Mouse (Mus musculus) hindbrain, embryonic 11.5 days (tissue): ENCODE results near the gene Lrrc15. TPM values are rescaled to one million over a fixed set of nuclear protein-coding genes. Genes with fewer than 3 reads are reported as not detected.

ENCODE experiments used
- ATAC-seq: fragments of 200-750 bp; cut with Nextera tagmentation; 2 replicates; pipeline ENCODE4 v1.8.0; 2017; ENCODE audit warnings: mild to moderate bottlenecking, moderate TSS enrichment, moderate library complexity; ENCODE audit not compliant: low FRiP score
- DNase-seq: peaks from one replicate; pipeline ENCODE4 v3.0.0-alpha.2; 2015; ENCODE audit warnings: low spot score
- H3K27ac ChIP-seq: fragments of 300-500 bp; sonication (generic); 2 replicates; pipeline ENCODE4 v1.5.1; 2014; ENCODE audit warnings: mild to moderate bottlenecking, low read depth, low read length
- H3K27me3 ChIP-seq: fragments of 300-500 bp; sonication (generic); 2 replicates; pipeline ENCODE4 v1.6.1; 2014; ENCODE audit warnings: mild to moderate bottlenecking, low read length, moderate library complexity, mixed read lengths; ENCODE audit not compliant: control insufficient read depth, insufficient read depth
- H3K36me3 ChIP-seq: fragments of 300-500 bp; sonication (generic); 2 replicates; pipeline ENCODE4 v1.6.1; 2014; ENCODE audit warnings: mild to moderate bottlenecking, low read length, moderate library complexity, mixed read lengths; ENCODE audit not compliant: control insufficient read depth, insufficient read depth
- H3K4me1 ChIP-seq: fragments of 300-500 bp; sonication (generic); replicated peaks from 2 replicates; pipeline ENCODE4 v1.6.1; 2014; ENCODE audit warnings: low read length, mixed read lengths; ENCODE audit not compliant: control insufficient read depth, insufficient read depth
- H3K4me2 ChIP-seq: fragments of 300-500 bp; sonication (generic); replicated peaks from 2 replicates; pipeline ENCODE4 v1.6.1; 2014; ENCODE audit warnings: mild to moderate bottlenecking, low read depth, low read length
- H3K4me3 ChIP-seq: fragments of 300-500 bp; sonication (generic); 2 replicates; pipeline ENCODE4 v1.5.1; 2014; ENCODE audit warnings: low read depth, low read length
- H3K9ac ChIP-seq: fragments of 300-500 bp; sonication (generic); 2 replicates; pipeline ENCODE4 v1.6.1; 2014; ENCODE audit warnings: low read depth, low read length
- H3K9me3 ChIP-seq: fragments of 300-500 bp; sonication (generic); 2 replicates; pipeline ENCODE4 v1.6.1; 2016; ENCODE audit warnings: low read length; ENCODE audit not compliant: control insufficient read depth
- WGBS: fragments of 180-500 bp; shearing (Covaris S2); extraction: QIAGEN DNeasy Blood & Tissue Kit; methylation state at CpG from one replicate; pipeline ENCODE4 v1.1.7; 2014; 5-methylcytosine and 5-hydroxymethylcytosine counted together
- polyA plus RNA-seq: library from polyadenylated mRNA; unstranded; fragments of >200 nt; fragmentation: Nextera tagmentation; extraction: Ambion mirVana; gene quantifications from 2 replicates; pipeline ENCODE4 v1.2.1, GENCODE M21; 2014

Gene Lrrc15
- 0.91 and 1.1 TPM in 2 replicates for polyA plus RNA-seq

GRCm38 (mm10) chr16:30282844-30283495 is at the start of gene Lrrc15:
Gene Lrrc15, minus strand, starts transcription at chr16:30283256.
- Histone ChIP-seq H3K9me3 (no peaks in the 10 kb centered on the region), H3K4me3 (peak within 1 kb of the TSS; percentile 6; the same call in 1 of the 2 replicates), H3K4me2 (peak within 1 kb of the TSS; percentile 42), H3K4me1 (no peaks in the 10 kb centered on the region; the same call in 1 of the 2 replicates), H3K27me3 (peaks cover 31% of the 10 kb centered on the region), H3K27ac (no peak within 1 kb of the TSS), H3K9ac (0 out of 2 replicates have a peak within 1 kb of the TSS, but pooled peaks have one; percentile 21), H3K36me3 (no peaks in the 10 kb centered on the region)
- 6% methylated on average over 34 of the region's 34 CpGs for WGBS
- peak; percentile 64 for DNase-seq
- ATAC-seq, result peak; percentile 41; the same call in 1 of the 2 replicates

DNA sequence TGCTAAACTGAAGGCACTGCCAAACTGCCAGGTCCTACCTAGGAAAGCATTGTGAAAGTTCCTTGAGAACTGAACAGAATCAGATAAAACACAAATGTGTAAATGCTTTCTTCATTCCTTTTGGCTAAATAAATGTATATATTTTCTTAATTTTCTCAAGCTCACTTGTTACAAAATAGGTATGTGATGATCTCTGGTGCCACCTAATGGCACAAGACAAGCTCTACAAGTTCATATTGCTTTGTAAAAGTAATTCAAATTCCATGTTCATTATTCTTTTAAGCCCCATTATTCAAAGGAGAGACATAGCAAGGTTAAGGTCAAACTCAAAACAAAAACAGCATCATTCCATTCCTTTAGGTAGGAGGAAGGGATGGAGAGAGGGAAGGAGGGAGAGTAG is 31.2 kb upstream of the Lrrc15 start:
- ATAC-seq, result no peak
- H3K4me1 ChIP-seq, result peaks cover 4% of the 10 kb centered on the region; the same call in 1 of the 2 replicates
- H3K4me3 ChIP-seq, result no peak overlapping the region
- no peak overlapping the region for H3K4me2 ChIP-seq
- no peak overlapping the region for H3K9ac ChIP-seq
- DNase-seq, result peak; percentile 49
- peaks cover 19% of the 10 kb centered on the region for H3K27me3 ChIP-seq
- no peak overlapping the region for H3K27ac ChIP-seq
- H3K9me3 ChIP-seq, result no peaks in the 10 kb centered on the region
- no peaks in the 10 kb centered on the region for H3K36me3 ChIP-seq

- peaks cover 15% of the 10 kb centered on the region for H3K4me1 ChIP-seq
- H3K9me3 ChIP-seq, result no peaks in the 10 kb centered on the region
- H3K4me2 ChIP-seq, result peak within 1 kb of the TSS; percentile 97
- no peak within 1 kb of the TSS for H3K27ac ChIP-seq
- DNase-seq (no peak), ATAC-seq (no peak)
- H3K27me3 ChIP-seq, result peaks cover 46% of the 10 kb centered on the region
- peak within 1 kb of the TSS; percentile 58 for H3K4me3 ChIP-seq
- H3K36me3 ChIP-seq, result no peaks in the 10 kb centered on the region
- H3K9ac ChIP-seq, result no peak within 1 kb of the TSS
These were observed 27.6 kb upstream of the Lrrc15 start, which contains the start of gene Gp5 for GRCm38 (mm10) chr16:30310647-30311046. Gene Gp5, minus strand, starts transcription at chr16:30310779.

GRCm38 (mm10) chr16:30310171-30310515 is 27.1 kb upstream of the Lrrc15 start:
- no peak overlapping the region for H3K27ac ChIP-seq
- ATAC-seq (no peak), DNase-seq (peak; percentile 19)
- H3K9me3 ChIP-seq, result no peaks in the 10 kb centered on the region
- H3K4me2 ChIP-seq, result no peak overlapping the region
- peaks cover 15% of the 10 kb centered on the region for H3K4me1 ChIP-seq
- H3K4me3 ChIP-seq, result no peak overlapping the region
- no peaks in the 10 kb centered on the region for H3K36me3 ChIP-seq
- H3K9ac ChIP-seq, result no peak overlapping the region
- 57% methylated on average over 8 of the region's 8 CpGs for WGBS
- peaks cover 46% of the 10 kb centered on the region for H3K27me3 ChIP-seq

- Histone ChIP-seq H3K4me2 (peak overlapping the region; percentile 97), H3K27ac (no peak overlapping the region), H3K9me3 (no peaks in the 10 kb centered on the region), H3K4me1 (peaks cover 15% of the 10 kb centered on the region), H3K9ac (no peak overlapping the region), H3K27me3 (peaks cover 46% of the 10 kb centered on the region), H3K36me3 (no peaks in the 10 kb centered on the region), H3K4me3 (peak overlapping the region; percentile 58)
- DNase-seq (no peak), ATAC-seq (no peak)
- 5% methylated on average over 34 of the region's 34 CpGs for WGBS
These were observed 26.5 kb upstream of the Lrrc15 start for GRCm38 (mm10) chr16:30309395-30310170.

DNA sequence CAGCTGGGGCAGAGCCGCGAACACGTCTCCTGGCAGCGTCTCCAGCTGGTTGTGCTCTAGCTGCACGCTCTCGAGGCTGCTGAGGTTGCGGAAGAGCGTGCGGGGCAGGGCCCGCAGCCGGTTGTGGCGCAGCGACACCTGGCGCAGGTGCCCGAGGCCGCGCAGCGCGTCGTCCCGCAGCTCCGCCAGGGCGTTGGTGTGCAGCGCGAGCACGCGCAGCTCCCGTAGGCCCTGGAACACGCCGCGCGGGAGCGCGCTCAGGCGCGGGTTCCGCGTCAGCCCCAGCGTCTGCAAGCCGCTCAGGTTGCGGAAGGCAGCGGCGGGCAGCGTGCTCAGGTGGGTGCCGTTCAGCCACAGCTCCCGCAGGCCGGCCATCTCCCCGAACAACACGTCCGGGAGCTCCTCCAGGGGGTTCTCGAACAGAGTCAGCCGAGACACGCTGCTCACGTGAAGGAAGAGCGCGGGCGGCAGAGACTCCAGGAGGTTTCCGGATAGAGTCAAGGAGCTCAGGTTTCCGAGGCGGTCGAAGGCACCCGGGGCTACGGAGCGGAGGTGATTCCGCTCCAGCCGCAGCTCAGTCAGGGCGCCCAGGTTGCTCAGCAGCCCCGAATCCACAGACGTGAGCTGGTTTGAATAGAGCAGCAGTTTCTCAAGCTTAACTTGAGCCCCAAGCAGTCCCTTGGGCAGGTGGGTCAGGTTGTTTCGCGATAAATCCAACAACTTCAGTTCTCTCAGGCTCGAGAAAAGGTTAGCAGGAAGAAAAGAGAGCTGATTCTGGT is 25.7 kb upstream of the Lrrc15 start:
- Histone ChIP-seq H3K36me3 (no peaks in the 10 kb centered on the region), H3K4me3 (peak overlapping the region; percentile 58), H3K4me1 (peaks cover 15% of the 10 kb centered on the region), H3K27me3 (peaks cover 46% of the 10 kb centered on the region), H3K4me2 (peak overlapping the region; percentile 97), H3K9me3 (no peaks in the 10 kb centered on the region), H3K9ac (peak overlapping the region; percentile 45; the same call in 1 of the 2 replicates), H3K27ac (no peak overlapping the region)
- 1% methylated on average over 68 of the region's 72 CpGs for WGBS
- DNase-seq, result peak; percentile 64
- ATAC-seq, result peak; percentile 25; the same call in 1 of the 2 replicates

DNA sequence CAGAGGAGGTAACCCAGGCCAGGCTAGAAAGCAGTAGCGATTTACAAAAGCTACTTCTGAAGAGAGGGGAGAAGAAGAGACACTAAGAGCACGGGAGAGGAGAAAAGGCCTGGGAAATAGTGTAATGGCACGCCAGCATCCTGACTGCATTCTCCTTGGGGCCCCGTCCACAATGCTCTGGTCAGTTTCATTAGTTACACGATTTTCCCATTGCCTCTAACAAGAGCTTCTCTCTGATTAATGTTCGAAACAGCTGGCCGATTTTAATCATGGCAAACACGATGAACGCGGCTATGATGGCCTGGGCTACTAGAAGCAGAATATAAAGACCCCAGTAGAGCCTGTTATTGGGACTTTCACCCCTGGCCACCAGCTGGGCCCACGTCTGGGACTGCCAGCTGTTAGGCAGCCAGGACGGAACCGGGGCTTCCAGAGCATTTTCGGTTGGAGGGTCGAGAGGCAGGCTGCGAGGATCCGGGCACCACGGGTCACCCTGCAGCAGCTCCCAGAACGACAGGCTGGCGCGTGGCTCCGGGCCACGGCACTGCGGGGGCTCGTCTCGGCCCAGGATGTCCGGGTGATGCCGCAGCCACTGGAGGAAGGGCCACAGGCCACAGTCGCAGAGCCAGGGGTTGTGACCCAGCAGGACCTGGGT is 25.0 kb upstream of the Lrrc15 start:
- DNase-seq, result peak; percentile 46
- H3K9ac ChIP-seq, result peak overlapping the region; percentile 45; the same call in 1 of the 2 replicates
- H3K4me1 ChIP-seq, result peaks cover 15% of the 10 kb centered on the region
- peak overlapping the region; percentile 97 for H3K4me2 ChIP-seq
- WGBS, result 11% methylated on average over 29 of the region's 29 CpGs
- H3K27ac ChIP-seq, result no peak overlapping the region
- H3K27me3 ChIP-seq, result peaks cover 46% of the 10 kb centered on the region
- no peaks in the 10 kb centered on the region for H3K9me3 ChIP-seq
- no peaks in the 10 kb centered on the region for H3K36me3 ChIP-seq
- ATAC-seq, result peak; percentile 40; the same call in 1 of the 2 replicates
- peak overlapping the region; percentile 58 for H3K4me3 ChIP-seq

DNA sequence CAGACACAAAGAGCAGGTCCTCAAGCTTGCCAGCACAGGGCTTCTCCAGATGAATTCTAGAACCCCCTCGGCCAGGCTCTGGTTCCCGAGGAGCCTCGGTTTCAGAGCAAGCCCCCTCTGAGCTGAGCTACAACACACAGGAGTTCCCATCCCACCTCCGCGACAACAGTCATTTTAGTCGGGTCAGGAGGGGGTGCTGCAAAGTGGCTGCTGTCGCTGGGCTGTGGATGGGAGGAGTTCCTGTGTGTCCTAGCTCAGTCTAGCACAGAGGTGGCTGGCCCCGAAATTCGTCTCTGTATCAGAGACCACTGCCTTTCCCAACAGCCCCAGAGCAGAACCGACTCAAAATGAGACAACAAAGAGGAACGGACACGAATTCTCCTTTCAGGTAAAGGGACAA is 24.2 kb upstream of the Lrrc15 start:
- 55% methylated on average over 12 of the region's 12 CpGs for WGBS
- H3K27me3 ChIP-seq, result peaks cover 46% of the 10 kb centered on the region

More for the DNA sequence above, 24.2 kb upstream of the Lrrc15 start:
- Histone ChIP-seq H3K27ac (no peak overlapping the region), H3K4me3 (no peak overlapping the region), H3K9me3 (no peaks in the 10 kb centered on the region), H3K4me1 (peaks cover 15% of the 10 kb centered on the region), H3K9ac (no peak overlapping the region), H3K4me2 (no peak overlapping the region), H3K36me3 (no peaks in the 10 kb centered on the region)
- peak; percentile 17 for DNase-seq
- no peak for ATAC-seq
